In the genomic region with DNA sequence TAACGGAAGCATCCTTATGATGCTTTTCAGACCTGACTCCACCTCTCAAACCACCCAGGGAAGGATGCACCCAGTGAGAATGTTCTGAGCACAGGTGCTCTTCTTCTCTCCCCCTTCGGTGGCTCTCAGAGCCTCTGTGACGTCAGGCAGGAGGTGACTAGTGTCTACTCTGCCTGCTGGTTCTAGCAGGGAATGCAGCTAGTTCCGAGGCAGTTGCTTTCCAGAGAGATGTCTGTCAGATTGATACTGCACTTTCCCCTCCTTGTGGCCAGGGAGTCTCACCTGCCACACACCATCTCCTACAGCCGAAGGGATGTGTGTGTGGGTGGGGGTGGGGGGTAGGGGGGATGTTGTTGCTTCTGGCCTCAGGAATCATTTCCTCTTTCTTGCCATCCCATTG, we compare ENCODE assay signal across 11 mouse cellular contexts. TPM values are rescaled to one million over a fixed set of nuclear protein-coding genes. Genes with fewer than 3 reads are reported as not detected.
A peak's percentile ranks its signal among the peaks of the same experiment; 100 is the strongest.
DNase-seq lines count a peak whose midpoint lies in the region; ATAC-seq and TF ChIP-seq lines count a peak whose summit lies in the region.
"Had no signal": no experiment of that assay in that cellular context is flagged by ENCODE, and none has a peak within 500 bp of the region (broad histone marks: within the 10 kb centered on the region; RNA-seq: fewer than 3 reads in every experiment).

No protein-coding gene starts in this region.

- no peaks in the 10 kb centered on the region for H3K79me2 ChIP-seq in CH12.LX (replicated peaks; ENCODE audit: control insufficient read depth, extremely low read depth, insufficient read depth, poor library complexity, severe bottlenecking)

- peak; percentile 52 for DNase-seq in forebrain, embryonic 14.5 days (ENCODE audit: low spot score)
- DNase-seq in CH12.LX (ENCODE audit: extremely low read depth) = peak; percentile 3
- no peak for DNase-seq in hindbrain, embryonic 11.5 days (ENCODE audit: low spot score)
- DNase-seq in right cerebral cortex, postnatal 36 days (ENCODE audit: low spot score in 2 of 2) = no peak
- DNase-seq in layer of hippocampus, postnatal 36 days = no peak
- DNase-seq in cerebellum, adult 11 months = no peak
- DNase-seq: gastrocnemius, adult 2 months; lung, embryonic 14.5 days had no signal

- TF ChIP-seq RAD21 in CH12.LX (IDR thresholded peaks at IDR 0.05; ENCODE audit: low read depth, low read length) = no peak

- TF ChIP-seq EP300 in CH12.LX (IDR thresholded peaks at IDR 0.05; ENCODE audit: low read length) = no peak

- no peaks in the 10 kb centered on the region for H3K9me3 ChIP-seq in forebrain, embryonic 14.5 days (replicated peaks; ENCODE audit: control insufficient read depth, low read length)
- H3K9me3 ChIP-seq in forebrain, embryonic 13.5 days (replicated peaks) = no peaks in the 10 kb centered on the region
- no peaks in the 10 kb centered on the region for H3K9me3 ChIP-seq in CH12.LX (replicated peaks; ENCODE audit: low read length)
- H3K9me3 ChIP-seq in hindbrain, embryonic 11.5 days (ENCODE audit: control insufficient read depth, low read length) = no peaks in the 10 kb centered on the region
- no peaks in the 10 kb centered on the region for H3K9me3 ChIP-seq in midbrain, embryonic 15.5 days
- H3K9me3 ChIP-seq: embryonic facial prominence, embryonic 12.5 days had no signal

- in situ Hi-C loops in CH12.LX (cut with MboI; ENCODE audit: low pct_ligation_motif_present, low pct_unique_long_range_greater_than_20kb, low sequenced_read_pairs) = loop anchor here (25.0 kb wide), 1 partner anchor 149 kb away; no protein-coding TSS in a partner anchor

- no peaks in the 10 kb centered on the region for H3K36me3 ChIP-seq in forebrain, embryonic 14.5 days (ENCODE audit: control insufficient read depth, insufficient read depth, low read length)
- no peaks in the 10 kb centered on the region for H3K36me3 ChIP-seq in forebrain, embryonic 13.5 days (ENCODE audit: poor library complexity, severe bottlenecking)
- H3K36me3 ChIP-seq in CH12.LX (replicated peaks in 1 of 2; ENCODE audit: control insufficient read depth in 1 of 2, insufficient read depth in 1 of 2, low read length in 1 of 2) = no peaks in the 10 kb centered on the region
- no peaks in the 10 kb centered on the region for H3K36me3 ChIP-seq in hindbrain, embryonic 11.5 days (ENCODE audit: control insufficient read depth, insufficient read depth, low read length)
- H3K36me3 ChIP-seq in midbrain, embryonic 15.5 days (replicated peaks) = no peaks in the 10 kb centered on the region
- H3K36me3 ChIP-seq: embryonic facial prominence, embryonic 12.5 days had no signal

- no peak for TF ChIP-seq POLR2A in CH12.LX (IDR thresholded peaks at IDR 0.05; ENCODE audit: low read depth, low read length)

- H3K9ac ChIP-seq in forebrain, embryonic 14.5 days (ENCODE audit: low read length) = 0 out of 2 replicates have a peak overlapping the region, but pooled peaks have one; percentile 21
- no peak overlapping the region for H3K9ac ChIP-seq in forebrain, embryonic 13.5 days
- H3K9ac ChIP-seq in CH12.LX (ENCODE audit: insufficient read depth, low read depth) = no peak overlapping the region
- peak overlapping the region; percentile 34; the same call in 1 of the 2 replicates for H3K9ac ChIP-seq in hindbrain, embryonic 11.5 days (ENCODE audit: low read depth, low read length)
- peak overlapping the region; percentile 29; the same call in 1 of the 2 replicates for H3K9ac ChIP-seq in midbrain, embryonic 15.5 days
- H3K9ac ChIP-seq: embryonic facial prominence, embryonic 12.5 days; lung, embryonic 14.5 days had no signal

- H3K4me3 ChIP-seq in forebrain, embryonic 14.5 days (ENCODE audit: low read depth, low read length) = no peak overlapping the region
- H3K4me3 ChIP-seq in forebrain, embryonic 13.5 days = no peak overlapping the region
- no peak overlapping the region for H3K4me3 ChIP-seq in CH12.LX (replicated peaks in 1 of 3; ENCODE audit: low read depth in 2 of 3, low read length in 2 of 3, poor library complexity in 1 of 3)
- 0 out of 2 replicates have a peak overlapping the region, but pooled peaks have one; percentile 4 for H3K4me3 ChIP-seq in hindbrain, embryonic 11.5 days (ENCODE audit: low read depth, low read length)
- peak overlapping the region; percentile 14 for H3K4me3 ChIP-seq in midbrain, embryonic 15.5 days
- H3K4me3 ChIP-seq: embryonic facial prominence, embryonic 12.5 days; gastrocnemius, adult 2 months had no signal

- dilution Hi-C loops in CH12.LX (cut with MboI; ENCODE audit: extremely low pct_ligation_motif_present, extremely low pct_unique_long_range_greater_than_20kb, low sequenced_read_pairs) = no loop called here

- ATAC-seq in forebrain, embryonic 14.5 days = no peak
- ATAC-seq in forebrain, embryonic 13.5 days = no peak
- no peak for ATAC-seq in hindbrain, embryonic 11.5 days (ENCODE audit: low FRiP score)
- ATAC-seq in midbrain, embryonic 15.5 days (replicated peaks) = no peak

- 0 out of 4 replicates have a peak, but pooled peaks of 1 of the 2 experiments have one; percentile 4 for TF ChIP-seq CTCF in CH12.LX (conservative IDR thresholded peaks at IDR 0.05 in 1 of 2, IDR thresholded peaks at IDR 0.05 in 1 of 2; ENCODE audit: low read depth in 2 of 2, low read length in 2 of 2)

- WGBS in forebrain, embryonic 14.5 days = 45% methylated on average over 5 of the region's 5 CpGs
- 36% methylated on average over 5 of the region's 5 CpGs for WGBS in forebrain, embryonic 13.5 days
- 40% methylated on average over 5 of the region's 5 CpGs for WGBS in hindbrain, embryonic 11.5 days
- 21% methylated on average over 5 of the region's 5 CpGs for WGBS in midbrain, embryonic 15.5 days

- no peak overlapping the region for H3K27ac ChIP-seq in forebrain, embryonic 14.5 days (ENCODE audit: low read depth, low read length)
- H3K27ac ChIP-seq in forebrain, embryonic 13.5 days = no peak overlapping the region
- no peak overlapping the region for H3K27ac ChIP-seq in CH12.LX (ENCODE audit: insufficient read depth, low read depth)
- peak overlapping the region; percentile 36; the same call in 1 of the 2 replicates for H3K27ac ChIP-seq in hindbrain, embryonic 11.5 days (ENCODE audit: low read depth, low read length)
- H3K27ac ChIP-seq in midbrain, embryonic 15.5 days = no peak overlapping the region
- H3K27ac ChIP-seq: embryonic facial prominence, embryonic 12.5 days; gastrocnemius, adult 2 months had no signal

- no peak overlapping the region for H3K4me2 ChIP-seq in forebrain, embryonic 14.5 days (ENCODE audit: low read length)
- H3K4me2 ChIP-seq in forebrain, embryonic 13.5 days = no peak overlapping the region
- no peak overlapping the region for H3K4me2 ChIP-seq in CH12.LX (ENCODE audit: insufficient read depth, low read depth, poor library complexity, severe bottlenecking)
- H3K4me2 ChIP-seq in hindbrain, embryonic 11.5 days (replicated peaks; ENCODE audit: low read depth, low read length) = peak overlapping the region; percentile 29
- H3K4me2 ChIP-seq in midbrain, embryonic 15.5 days = peak overlapping the region; percentile 78
- H3K4me2 ChIP-seq: embryonic facial prominence, embryonic 12.5 days; lung, embryonic 14.5 days had no signal

- peaks cover 27% of the 10 kb centered on the region for H3K27me3 ChIP-seq in forebrain, embryonic 14.5 days (replicated peaks; ENCODE audit: control insufficient read depth, insufficient read depth, low read length)
- peaks cover 68% of the 10 kb centered on the region for H3K27me3 ChIP-seq in forebrain, embryonic 13.5 days
- H3K27me3 ChIP-seq in CH12.LX (replicated peaks) = peaks cover 94% of the 10 kb centered on the region
- H3K27me3 ChIP-seq in hindbrain, embryonic 11.5 days (ENCODE audit: control insufficient read depth, insufficient read depth, low read length) = no peaks in the 10 kb centered on the region; the same call in 1 of the 2 replicates
- no peaks in the 10 kb centered on the region for H3K27me3 ChIP-seq in midbrain, embryonic 15.5 days (replicated peaks)

- H3K4me1 ChIP-seq in forebrain, embryonic 14.5 days (ENCODE audit: control insufficient read depth, insufficient read depth, low read length) = peaks cover 4% of the 10 kb centered on the region; the same call in 1 of the 2 replicates
- H3K4me1 ChIP-seq in forebrain, embryonic 13.5 days = peaks cover 44% of the 10 kb centered on the region
- H3K4me1 ChIP-seq in CH12.LX (ENCODE audit: control insufficient read depth in 1 of 2, insufficient read depth in 2 of 2) = no peaks in the 10 kb centered on the region
- peaks cover 31% of the 10 kb centered on the region for H3K4me1 ChIP-seq in hindbrain, embryonic 11.5 days (replicated peaks; ENCODE audit: control insufficient read depth, insufficient read depth, low read length)
- H3K4me1 ChIP-seq in midbrain, embryonic 15.5 days = peaks cover 83% of the 10 kb centered on the region

TF ChIP-seq in CH12.LX, 34 proteins besides CTCF, POLR2A, EP300 and RAD21:
- TF ChIP-seq JUN (IDR thresholded peaks at IDR 0.05; ENCODE audit: insufficient read depth, low read depth, low read length) = no peak
- TF ChIP-seq NELFE (IDR thresholded peaks at IDR 0.05; ENCODE audit: low read depth, low read length) = no peak

RNA-seq across cellular contexts. Expression of gene Nav2, which starts 54.6 kb away (rescaled TPM):
- polyA plus RNA-seq in forebrain, embryonic 14.5 days (2014; fragmentation: Nextera tagmentation; extraction: Ambion mirVana) = 6.3 and 15.5 TPM in 2 replicates
- polyA plus RNA-seq in forebrain, embryonic 13.5 days (2015; fragmentation: Nextera tagmentation; extraction: Ambion mirVana) = 11.2 and 11.4 TPM in 2 replicates
- total RNA-seq in CH12.LX (2012; rRNA removed) (under 0.01 TPM in 1 of 2 replicates, not detected in the other), CH12.LX (2014; rRNA removed) (not detected in 2 replicates)
- polyA plus RNA-seq in CH12.LX (2012; ENCODE audit: insufficient read length, low read depth) = 0.16 TPM in 1 of 2 replicates, not detected in the other
- polyA plus RNA-seq in hindbrain, embryonic 11.5 days (2014; fragmentation: Nextera tagmentation; extraction: Ambion mirVana) = 22.6 and 36.1 TPM in 2 replicates
- polyA plus RNA-seq in midbrain, embryonic 15.5 days (2015; fragmentation: Nextera tagmentation; extraction: Ambion mirVana) = 22.8 and 26.2 TPM in 2 replicates
- 100 to 1,000 TPM in 1 of 2 experiments, 10 to 100 TPM in 1; 77.4 to 100 TPM for total RNA-seq in layer of hippocampus, postnatal 36 days (2021)

Comparison
In these comparisons a context has a peak if more than half of its experiments do, and no peak if none do; other contexts are left out.
1. H3K9ac ChIP-seq: peak in forebrain, embryonic 14.5 days (single experiment), hindbrain, embryonic 11.5 days (single experiment) and midbrain, embryonic 15.5 days (single experiment); none in forebrain, embryonic 13.5 days (single experiment) and CH12.LX (single experiment).
2. DNase-seq: peak in forebrain, embryonic 14.5 days (single experiment) and CH12.LX (single experiment); none in hindbrain, embryonic 11.5 days (single experiment), right cerebral cortex, postnatal 36 days (0 of 2), layer of hippocampus, postnatal 36 days (0 of 2) and cerebellum, adult 11 months (single experiment).
3. H3K4me2 ChIP-seq: peak in hindbrain, embryonic 11.5 days (single experiment) and midbrain, embryonic 15.5 days (single experiment); none in forebrain, embryonic 14.5 days (single experiment), forebrain, embryonic 13.5 days (single experiment) and CH12.LX (single experiment).
4. H3K4me3 ChIP-seq: peak in hindbrain, embryonic 11.5 days (single experiment) and midbrain, embryonic 15.5 days (single experiment); none in forebrain, embryonic 14.5 days (single experiment), forebrain, embryonic 13.5 days (single experiment) and CH12.LX (0 of 3).